Mouse (Mus musculus) liver, embryonic 15.5 days (tissue): ENCODE results near the gene Copz2. TPM values are rescaled to one million over a fixed set of nuclear protein-coding genes. Genes with fewer than 3 reads are reported as not detected.
A peak's percentile ranks its signal among the peaks of the same experiment; 100 is the strongest.

ENCODE experiments used
- ATAC-seq: fragments of 200-750 bp; cut with Nextera tagmentation; 2 replicates; pipeline ENCODE4 v1.8.0; 2017; ENCODE audit warnings: moderate number of reproducible peaks, mild to moderate bottlenecking, moderate library complexity; ENCODE audit not compliant: insufficient read depth
- H3K27ac ChIP-seq: fragments of 300-500 bp; sonication (generic); replicated peaks from 2 replicates; pipeline ENCODE4 v1.5.1; 2015; ENCODE audit warnings: mild to moderate bottlenecking, inconsistent platforms
- H3K27me3 ChIP-seq: fragments of 300-500 bp; sonication (generic); 2 replicates; pipeline ENCODE4 v1.6.1; 2015; ENCODE audit warnings: mild to moderate bottlenecking, inconsistent platforms
- H3K36me3 ChIP-seq: fragments of 300-500 bp; sonication (generic); replicated peaks from 2 replicates; pipeline ENCODE4 v1.6.1; 2015; ENCODE audit warnings: moderate library complexity, mild to moderate bottlenecking, inconsistent platforms
- H3K4me1 ChIP-seq: fragments of 300-500 bp; sonication (generic); replicated peaks from 2 replicates; pipeline ENCODE4 v1.6.1; 2015; ENCODE audit warnings: inconsistent platforms
- H3K4me2 ChIP-seq: fragments of 300-500 bp; sonication (generic); 2 replicates; pipeline ENCODE4 v1.6.1; 2015; ENCODE audit warnings: moderate library complexity, mild to moderate bottlenecking, inconsistent platforms
- H3K4me3 ChIP-seq: fragments of 300-500 bp; sonication (generic); replicated peaks from 2 replicates; pipeline ENCODE4 v1.5.1; 2015; ENCODE audit warnings: mild to moderate bottlenecking, inconsistent platforms
- H3K9ac ChIP-seq: fragments of 300-500 bp; sonication (generic); 2 replicates; pipeline ENCODE4 v1.6.1; 2015; ENCODE audit warnings: moderate library complexity, mild to moderate bottlenecking, inconsistent platforms
- H3K9me3 ChIP-seq: fragments of 300-500 bp; sonication (generic); replicated peaks from 2 replicates; pipeline ENCODE4 v1.6.1; 2016; ENCODE audit warnings: inconsistent platforms
- WGBS: fragments of 180-500 bp; shearing (Covaris S2); methylation state at CpG from one replicate; pipeline ENCODE4 v1.1.7; 2015; ENCODE audit warnings: mixed read lengths; ENCODE audit not compliant: insufficient replicate concordance; 5-methylcytosine and 5-hydroxymethylcytosine counted together
- polyA plus RNA-seq: library from polyadenylated mRNA; unstranded; fragments of >200 nt; fragmentation: Nextera tagmentation; extraction: Ambion mirVana; gene quantifications from 2 replicates; pipeline ENCODE4 v1.2.1, GENCODE M21; 2015

The Copz2 gene
- polyA plus RNA-seq, 1 experiment from 2014 or later, result 21.1 TPM

GRCm38 (mm10) chr11:96863206-96863995 lies 13.7 kb downstream of the Copz2 start:
- Histone ChIP-seq H3K4me3 (no peak overlapping the region), H3K4me1 (peaks cover 16% of the 10 kb centered on the region), H3K9ac (no peak overlapping the region), H3K4me2 (no peak overlapping the region), H3K9me3 (no peaks in the 10 kb centered on the region), H3K36me3 (no peaks in the 10 kb centered on the region), H3K27me3 (peaks cover 35% of the 10 kb centered on the region), H3K27ac (no peak overlapping the region)
- 39% methylated on average over 26 of the region's 26 CpGs for WGBS
- no peak for ATAC-seq

DNA sequence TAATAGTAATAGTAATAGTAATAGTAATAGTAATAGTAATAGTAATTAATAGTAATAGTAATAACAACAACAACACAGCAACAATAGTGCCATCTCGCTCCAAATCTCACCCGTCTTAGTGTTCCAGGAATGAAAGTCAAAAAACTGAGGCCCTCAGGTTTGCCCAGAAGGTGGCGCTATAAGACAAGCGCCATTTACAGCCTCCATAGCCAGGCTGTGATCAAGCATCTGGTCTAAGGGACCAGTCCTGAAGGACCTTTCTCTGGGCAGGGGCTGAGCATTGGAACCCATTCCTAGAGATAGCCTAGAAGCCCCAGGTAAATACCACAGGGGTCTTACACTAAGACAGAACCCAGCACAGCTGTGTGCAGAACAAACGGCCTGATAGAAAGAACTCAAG lies 17.5 kb downstream of the Copz2 start:
- Histone ChIP-seq H3K36me3 (no peaks in the 10 kb centered on the region), H3K27me3 (peaks cover 47% of the 10 kb centered on the region), H3K4me1 (peaks cover under 1% of the 10 kb centered on the region; the same call in 1 of the 2 replicates), H3K4me3 (no peak overlapping the region), H3K9me3 (no peaks in the 10 kb centered on the region), H3K9ac (no peak overlapping the region), H3K27ac (no peak overlapping the region), H3K4me2 (no peak overlapping the region)
- no peak for ATAC-seq
- WGBS, result 16% methylated on average over 5 of the region's 5 CpGs

- Histone ChIP-seq H3K36me3 (no peaks in the 10 kb centered on the region), H3K27ac (no peak overlapping the region), H3K9me3 (no peaks in the 10 kb centered on the region), H3K27me3 (peaks cover 68% of the 10 kb centered on the region), H3K4me3 (no peak overlapping the region), H3K9ac (no peak overlapping the region), H3K4me2 (no peak overlapping the region; the same call in 1 of the 2 replicates), H3K4me1 (peaks cover 11% of the 10 kb centered on the region)
- no peak for ATAC-seq
- 9% methylated on average over 24 of the region's 24 CpGs for WGBS
Observed at GRCm38 (mm10) chr11:96872441-96873379, 23.0 kb downstream of the Copz2 start.

DNA sequence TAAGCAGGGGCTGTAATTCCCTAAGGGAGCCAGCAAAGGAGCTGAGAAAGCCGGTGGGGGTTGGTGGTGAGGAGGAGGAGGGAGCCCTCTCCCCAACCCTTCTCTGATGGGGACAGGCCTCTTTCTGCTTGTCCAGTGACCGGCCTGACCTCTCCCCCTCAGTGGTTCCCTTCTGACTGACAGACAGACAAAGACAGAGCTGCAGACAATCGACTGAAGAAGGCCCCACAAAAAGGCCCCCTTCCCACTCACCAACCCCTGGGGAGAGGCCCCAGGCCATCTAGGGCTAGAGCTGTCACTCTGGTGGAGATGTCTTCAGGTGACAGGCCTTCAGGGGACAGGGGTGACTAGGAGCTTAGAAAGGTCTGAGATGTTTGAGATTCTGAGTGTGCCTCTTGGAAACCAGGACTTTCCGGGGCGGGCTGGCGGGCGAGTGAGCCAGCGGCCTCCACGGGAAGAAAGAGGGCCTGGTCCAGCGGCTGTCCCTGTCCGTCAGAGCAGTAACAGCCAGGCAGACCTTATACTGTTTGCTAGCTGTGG lies 24.0 kb downstream of the Copz2 start:
- H3K4me1 ChIP-seq, result peaks cover 11% of the 10 kb centered on the region
- ATAC-seq, result no peak
- H3K9ac ChIP-seq, result no peak overlapping the region
- no peak overlapping the region for H3K4me2 ChIP-seq
- peaks cover 78% of the 10 kb centered on the region for H3K27me3 ChIP-seq
- H3K4me3 ChIP-seq, result no peak overlapping the region
- no peaks in the 10 kb centered on the region for H3K9me3 ChIP-seq
- no peaks in the 10 kb centered on the region for H3K36me3 ChIP-seq
- H3K27ac ChIP-seq, result no peak overlapping the region
- 42% methylated on average over 11 of the region's 11 CpGs for WGBS

GRCm38 (mm10) chr11:96875270-96875669 lies 25.6 kb downstream of the Copz2 start:
- Histone ChIP-seq H3K9me3 (no peaks in the 10 kb centered on the region), H3K4me2 (peak overlapping the region; percentile 55), H3K36me3 (no peaks in the 10 kb centered on the region), H3K9ac (no peak overlapping the region), H3K4me1 (peaks cover 11% of the 10 kb centered on the region), H3K27ac (no peak overlapping the region), H3K4me3 (no peak overlapping the region), H3K27me3 (peaks cover 90% of the 10 kb centered on the region)
- 20% methylated on average over 4 of the region's 4 CpGs for WGBS
- ATAC-seq, result no peak

- peak overlapping the region; percentile 55 for H3K4me2 ChIP-seq
- H3K36me3 ChIP-seq, result no peaks in the 10 kb centered on the region
- no peak overlapping the region for H3K27ac ChIP-seq
- 0 out of 2 replicates have a peak overlapping the region, but pooled peaks have one; percentile 10 for H3K4me3 ChIP-seq
- H3K9me3 ChIP-seq, result no peaks in the 10 kb centered on the region
- H3K27me3 ChIP-seq, result peaks cover 91% of the 10 kb centered on the region
- H3K4me1 ChIP-seq, result peaks cover 11% of the 10 kb centered on the region
- no peak for ATAC-seq
- no peak overlapping the region for H3K9ac ChIP-seq
- under 1% methylated on average over 35 of the region's 35 CpGs for WGBS
Observed at GRCm38 (mm10) chr11:96875745-96876144, 26.1 kb downstream of the Copz2 start.

GRCm38 (mm10) chr11:96876300-96877040 lies 26.8 kb downstream of the Copz2 start:
- no peak overlapping the region for H3K9ac ChIP-seq
- H3K27me3 ChIP-seq, result peaks cover 92% of the 10 kb centered on the region
- no peak overlapping the region for H3K27ac ChIP-seq
- H3K9me3 ChIP-seq, result no peaks in the 10 kb centered on the region
- WGBS, result 20% methylated on average over 13 of the region's 13 CpGs
- peaks cover 11% of the 10 kb centered on the region for H3K4me1 ChIP-seq
- ATAC-seq, result no peak
- H3K4me2 ChIP-seq, result peak overlapping the region; percentile 55; the same call in 1 of the 2 replicates
- no peaks in the 10 kb centered on the region for H3K36me3 ChIP-seq
- no peak overlapping the region for H3K4me3 ChIP-seq

DNA sequence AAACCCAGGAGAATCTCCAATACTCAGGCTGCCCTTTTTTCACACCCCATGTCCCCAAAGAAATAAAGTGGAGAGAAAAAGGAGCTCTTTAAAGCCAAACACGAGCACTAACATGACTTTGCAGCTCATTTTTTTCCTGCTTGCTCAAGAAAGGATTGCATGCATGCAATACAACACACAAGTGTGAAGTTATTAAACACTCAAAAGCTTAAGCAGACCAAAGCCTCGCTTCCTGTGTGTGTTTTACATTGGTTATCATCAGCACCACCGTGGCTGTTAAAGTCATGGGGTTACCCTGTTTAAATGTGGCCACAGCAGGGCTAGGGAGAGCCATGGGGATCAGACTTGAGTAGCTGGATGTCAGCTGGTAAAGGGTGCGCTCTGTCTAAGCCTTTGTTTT lies 27.4 kb downstream of the Copz2 start:
- H3K9me3 ChIP-seq, result no peaks in the 10 kb centered on the region
- no peak overlapping the region for H3K4me2 ChIP-seq
- H3K4me1 ChIP-seq, result peaks cover 11% of the 10 kb centered on the region
- ATAC-seq, result no peak
- no peak overlapping the region for H3K9ac ChIP-seq
- no peaks in the 10 kb centered on the region for H3K36me3 ChIP-seq
- WGBS, result 24% methylated on average over 4 of the region's 4 CpGs
- H3K27ac ChIP-seq, result no peak overlapping the region
- no peak overlapping the region for H3K4me3 ChIP-seq
- H3K27me3 ChIP-seq, result peaks cover 87% of the 10 kb centered on the region

DNA sequence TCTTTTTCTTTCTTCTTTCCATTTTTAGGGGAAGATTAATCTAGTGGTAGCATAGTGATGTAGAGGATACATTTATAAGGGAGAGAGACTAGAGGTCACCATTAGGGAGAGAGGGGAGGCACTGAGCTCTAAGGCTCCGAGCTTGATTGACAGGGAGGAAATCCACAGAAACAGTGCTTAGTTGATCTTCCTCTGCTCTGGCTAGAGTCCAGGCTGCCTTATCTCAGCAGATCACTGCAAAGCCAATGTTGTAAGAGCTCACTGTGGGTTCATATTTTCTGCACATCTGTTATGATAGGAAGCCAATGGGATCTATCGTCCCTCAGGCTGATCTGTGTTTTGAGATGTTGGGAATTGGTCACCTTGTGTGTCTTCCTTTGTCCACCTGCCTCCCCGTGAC lies 29.0 kb downstream of the Copz2 start:
- no peak overlapping the region for H3K4me2 ChIP-seq
- no peaks in the 10 kb centered on the region for H3K36me3 ChIP-seq
- WGBS, result 6% methylated on average over 3 of the region's 3 CpGs
- H3K9me3 ChIP-seq, result no peaks in the 10 kb centered on the region
- H3K9ac ChIP-seq, result no peak overlapping the region
- H3K4me1 ChIP-seq, result peaks cover 11% of the 10 kb centered on the region
- H3K4me3 ChIP-seq, result no peak overlapping the region
- ATAC-seq, result no peak
- no peak overlapping the region for H3K27ac ChIP-seq
- H3K27me3 ChIP-seq, result peaks cover 71% of the 10 kb centered on the region

GRCm38 (mm10) chr11:96879359-96879758 lies 29.7 kb downstream of the Copz2 start:
- ATAC-seq, result no peak
- WGBS, result 15% methylated on average over 7 of the region's 7 CpGs
- no peaks in the 10 kb centered on the region for H3K36me3 ChIP-seq
- peaks cover 64% of the 10 kb centered on the region for H3K27me3 ChIP-seq
- H3K4me3 ChIP-seq, result no peak overlapping the region
- no peak overlapping the region for H3K4me2 ChIP-seq
- peaks cover 11% of the 10 kb centered on the region for H3K4me1 ChIP-seq
- H3K27ac ChIP-seq, result no peak overlapping the region
- H3K9ac ChIP-seq, result no peak overlapping the region
- H3K9me3 ChIP-seq, result no peaks in the 10 kb centered on the region
